Mouse (Mus musculus) heart, embryonic 12.5 days (tissue): ENCODE measurements around the gene Tbc1d12. TPM values are rescaled to one million over a fixed set of nuclear protein-coding genes. Genes with fewer than 3 reads are reported as not detected.

Experiments
- ATAC-seq: fragments of 200-750 bp; cut with Nextera tagmentation; 2 replicates; pipeline ENCODE4 v1.8.0; 2017; ENCODE audit warnings: moderate TSS enrichment, moderate library complexity; ENCODE audit not compliant: insufficient number of reproducible peaks, low FRiP score
- H3K27ac ChIP-seq: fragments of 300-500 bp; sonication (generic); 2 replicates; pipeline ENCODE4 v1.5.1; 2016; ENCODE audit warnings: mild to moderate bottlenecking, moderate library complexity; ENCODE audit not compliant: poor library complexity, severe bottlenecking
- H3K27me3 ChIP-seq: fragments of 300-500 bp; sonication (generic); replicated peaks from 2 replicates; pipeline ENCODE4 v1.6.1; 2016; ENCODE audit warnings: mild to moderate bottlenecking, moderate library complexity
- H3K36me3 ChIP-seq: fragments of 300-500 bp; sonication (generic); 2 replicates; pipeline ENCODE4 v1.6.1; 2016; ENCODE audit warnings: mild to moderate bottlenecking, moderate library complexity
- H3K4me1 ChIP-seq: fragments of 300-500 bp; sonication (generic); replicated peaks from 2 replicates; pipeline ENCODE4 v1.6.1; 2016; ENCODE audit warnings: mild to moderate bottlenecking
- H3K4me2 ChIP-seq: fragments of 300-500 bp; sonication (generic); 2 replicates; pipeline ENCODE4 v1.6.1; 2016; ENCODE audit warnings: mild to moderate bottlenecking, moderate library complexity
- H3K4me3 ChIP-seq: fragments of 300-500 bp; sonication (generic); 2 replicates; pipeline ENCODE4 v1.5.1; 2016; ENCODE audit warnings: mild to moderate bottlenecking
- H3K9ac ChIP-seq: fragments of 300-500 bp; sonication (generic); 2 replicates; pipeline ENCODE4 v1.6.1; 2016; ENCODE audit warnings: mild to moderate bottlenecking, moderate library complexity
- H3K9me3 ChIP-seq: fragments of 300-500 bp; sonication (generic); replicated peaks from 2 replicates; pipeline ENCODE4 v1.6.1; 2016; ENCODE audit warnings: mild to moderate bottlenecking, moderate library complexity
- WGBS: fragments of 180-500 bp; shearing (Covaris S2); methylation state at CpG from one replicate; pipeline ENCODE4 v1.1.7; 2016; 5-methylcytosine and 5-hydroxymethylcytosine counted together
- polyA plus RNA-seq: library from polyadenylated mRNA; unstranded; fragments of >200 nt; fragmentation: Nextera tagmentation; extraction: Ambion mirVana; gene quantifications from 2 replicates; pipeline ENCODE4 v1.2.1, GENCODE M21; 2016

Gene Tbc1d12
- polyA plus RNA-seq, 1 experiment from 2014 or later: 2.3 TPM

GRCm38 (mm10) chr19:38914926-38915325, 78.5 kb downstream of the Tbc1d12 start:
- Histone ChIP-seq H3K27me3 (no peaks in the 10 kb centered on the region), H3K27ac (no peak overlapping the region), H3K9ac (no peak overlapping the region), H3K4me3 (no peak overlapping the region), H3K9me3 (no peaks in the 10 kb centered on the region), H3K4me1 (no peaks in the 10 kb centered on the region), H3K36me3 (peaks cover 21% of the 10 kb centered on the region), H3K4me2 (no peak overlapping the region)
- no peak for ATAC-seq
- WGBS: 90% methylated on average over 15 of the region's 15 CpGs

- Histone ChIP-seq H3K4me3 (no peak overlapping the region), H3K27me3 (no peaks in the 10 kb centered on the region), H3K9me3 (no peaks in the 10 kb centered on the region), H3K4me1 (no peaks in the 10 kb centered on the region), H3K9ac (no peak overlapping the region), H3K36me3 (peaks cover 26% of the 10 kb centered on the region), H3K27ac (no peak overlapping the region), H3K4me2 (no peak overlapping the region)
- ATAC-seq: no peak
- 42% methylated on average over 3 of the region's 3 CpGs for WGBS
Observed at GRCm38 (mm10) chr19:38915677-38916076, 79.3 kb downstream of the Tbc1d12 start.

GRCm38 (mm10) chr19:38928481-38929158, 92.2 kb downstream of the Tbc1d12 start:
- peaks cover 7% of the 10 kb centered on the region for H3K4me1 ChIP-seq
- H3K27me3 ChIP-seq: no peaks in the 10 kb centered on the region
- H3K9ac ChIP-seq: no peak overlapping the region
- no peak overlapping the region for H3K27ac ChIP-seq
- H3K36me3 ChIP-seq: no peaks in the 10 kb centered on the region
- H3K9me3 ChIP-seq: no peaks in the 10 kb centered on the region
- ATAC-seq: no peak
- H3K4me2 ChIP-seq: no peak overlapping the region
- WGBS: 92% methylated on average over 11 of the region's 11 CpGs
- no peak overlapping the region for H3K4me3 ChIP-seq

GRCm38 (mm10) chr19:38929471-38930251, 93.3 kb downstream of the Tbc1d12 start:
- ATAC-seq: no peak
- Histone ChIP-seq H3K4me2 (peak overlapping the region; percentile 77), H3K4me1 (peaks cover 7% of the 10 kb centered on the region), H3K9ac (peak overlapping the region; percentile 86; the same call in 1 of the 2 replicates), H3K4me3 (peak overlapping the region; percentile 71), H3K27ac (no peak overlapping the region), H3K36me3 (peaks cover 9% of the 10 kb centered on the region), H3K27me3 (no peaks in the 10 kb centered on the region), H3K9me3 (no peaks in the 10 kb centered on the region)
- WGBS: 65% methylated on average over 13 of the region's 13 CpGs

- ATAC-seq: peak; percentile 62; the same call in 1 of the 2 replicates
Observed at GRCm38 (mm10) chr19:38930252-38930787, 93.9 kb downstream of the Tbc1d12 start.

GRCm38 (mm10) chr19:38930788-38931565, 94.6 kb downstream of the Tbc1d12 start, which contains the start of gene Hells:
Gene Hells, plus strand, starts transcription at chr19:38930915.
- H3K4me3 ChIP-seq: peak within 1 kb of the TSS; percentile 71
- peak within 1 kb of the TSS; percentile 86 for H3K9ac ChIP-seq
- no peaks in the 10 kb centered on the region for H3K27me3 ChIP-seq
- ATAC-seq: peak; percentile 83
- peak within 1 kb of the TSS; percentile 41 for H3K27ac ChIP-seq
- peaks cover 7% of the 10 kb centered on the region for H3K4me1 ChIP-seq
- H3K36me3 ChIP-seq: peaks cover 13% of the 10 kb centered on the region
- peak within 1 kb of the TSS; percentile 77 for H3K4me2 ChIP-seq
- no peaks in the 10 kb centered on the region for H3K9me3 ChIP-seq
- WGBS: under 1% methylated on average over 66 of the region's 76 CpGs

More at GRCm38 (mm10) chr19:38930252-38930787, 93.9 kb downstream of the Tbc1d12 start:
- Histone ChIP-seq H3K9ac (peak overlapping the region; percentile 86), H3K4me3 (peak overlapping the region; percentile 71), H3K27me3 (no peaks in the 10 kb centered on the region), H3K27ac (no peak overlapping the region; the same call in 1 of the 2 replicates), H3K36me3 (peaks cover 9% of the 10 kb centered on the region), H3K4me1 (peaks cover 7% of the 10 kb centered on the region), H3K4me2 (peak overlapping the region; percentile 77), H3K9me3 (no peaks in the 10 kb centered on the region)
- under 1% methylated on average over 23 of the region's 23 CpGs for WGBS

- no peak for ATAC-seq
- 0 out of 2 replicates have a peak overlapping the region, but pooled peaks have one; percentile 41 for H3K27ac ChIP-seq
- no peaks in the 10 kb centered on the region for H3K9me3 ChIP-seq
- no peaks in the 10 kb centered on the region for H3K27me3 ChIP-seq
- H3K4me3 ChIP-seq: peak overlapping the region; percentile 71
- H3K9ac ChIP-seq: peak overlapping the region; percentile 86
- H3K36me3 ChIP-seq: peaks cover 15% of the 10 kb centered on the region
- H3K4me2 ChIP-seq: peak overlapping the region; percentile 77
- WGBS: under 1% methylated on average over 6 of the region's 6 CpGs
- H3K4me1 ChIP-seq: peaks cover 7% of the 10 kb centered on the region
Observed at GRCm38 (mm10) chr19:38931566-38931890, 95.1 kb downstream of the Tbc1d12 start.

GRCm38 (mm10) chr19:38944590-38945307, 108.4 kb downstream of the Tbc1d12 start:
- Histone ChIP-seq H3K4me1 (no peaks in the 10 kb centered on the region), H3K4me3 (no peak overlapping the region), H3K27me3 (no peaks in the 10 kb centered on the region), H3K9me3 (no peaks in the 10 kb centered on the region), H3K9ac (no peak overlapping the region), H3K4me2 (no peak overlapping the region), H3K27ac (no peak overlapping the region), H3K36me3 (peaks cover 59% of the 10 kb centered on the region)
- 86% methylated on average over 2 of the region's 2 CpGs for WGBS
- ATAC-seq: no peak
